Mouse (Mus musculus) MEL (cell line): ENCODE data around the gene C2.

Experiments used
- CTCF ChIP-seq, 3 experiments: IDR thresholded peaks in 2 of 3; conservative IDR thresholded peaks in 1 of 3; 2 replicates each; pipeline ENCODE4 v1.5.1; 2011 to 2012; ENCODE audit warnings: low read length in 3 of 3, low read depth in 2 of 3, mild to moderate bottlenecking in 2 of 3, improper control_type of control experiment in 1 of 3, inconsistent platforms in 1 of 3, mixed read lengths in 1 of 3, moderate library complexity in 1 of 3; ENCODE audit not compliant: control insufficient read depth in 1 of 3, insufficient read depth in 1 of 3, poor library complexity in 1 of 3, severe bottlenecking in 1 of 3
- E2F4 ChIP-seq: IDR thresholded peaks from 2 replicates; pipeline ENCODE4 v1.6.1; 2011; ENCODE audit warnings: low read depth, low read length, improper control_type of control experiment, borderline replicate concordance
- EP300 ChIP-seq, 2 experiments: IDR thresholded peaks; 2 replicates each; pipeline ENCODE4 v1.6.1; 2011; ENCODE audit warnings: improper control_type of control experiment in 2 of 2, low read length in 2 of 2, low read depth in 1 of 2, mild to moderate bottlenecking in 1 of 2
- HCFC1 ChIP-seq: IDR thresholded peaks from 2 replicates; pipeline ENCODE4 v1.6.1; 2012; ENCODE audit warnings: low read depth, mild to moderate bottlenecking, inconsistent platforms, low read length, improper control_type of control experiment, moderate library complexity
- JUND ChIP-seq: IDR thresholded peaks from 2 replicates; pipeline ENCODE4 v1.6.1; 2011; ENCODE audit warnings: low read depth, mild to moderate bottlenecking, improper control_type of control experiment, low read length
- KAT2A ChIP-seq: conservative IDR thresholded peaks from 2 replicates; pipeline ENCODE4 v1.6.1; 2012; ENCODE audit warnings: low read depth, low read length, improper control_type of control experiment, inconsistent platforms
- MAX ChIP-seq: IDR thresholded peaks from 2 replicates; pipeline ENCODE4 v1.6.1; 2011; ENCODE audit warnings: low read length, improper control_type of control experiment
- NELFE ChIP-seq: IDR thresholded peaks from 2 replicates; pipeline ENCODE4 v1.6.1; 2011; ENCODE audit warnings: low read depth, low read length, improper control_type of control experiment
- POLR2A ChIP-seq, 2 experiments: IDR thresholded peaks; 2 replicates each; pipeline ENCODE4 v1.6.1; 2011 to 2012; ENCODE audit warnings: low read length in 2 of 2, mild to moderate bottlenecking in 2 of 2, control low read depth in 1 of 2, improper control_type of control experiment in 1 of 2, low read depth in 1 of 2, moderate library complexity in 1 of 2; ENCODE audit not compliant: control insufficient read depth in 1 of 2, insufficient read depth in 1 of 2, poor library complexity in 1 of 2
- ZNF384 ChIP-seq: IDR thresholded peaks from 2 replicates; pipeline ENCODE4 v1.6.1; 2012; ENCODE audit warnings: low read depth, mild to moderate bottlenecking, inconsistent platforms, low read length, improper control_type of control experiment

- no peak for TF ChIP-seq POLR2A (IDR thresholded peaks at IDR 0.05; ENCODE audit: control insufficient read depth in 1 of 2, insufficient read depth in 1 of 2, low read depth in 1 of 2, low read length in 2 of 2, poor library complexity in 1 of 2)
- no peak for TF ChIP-seq NELFE
- TF ChIP-seq CTCF (IDR thresholded peaks at IDR 0.05 in 2 of 3, conservative IDR thresholded peaks at IDR 0.05 in 1 of 3; ENCODE audit: control insufficient read depth in 1 of 3, insufficient read depth in 1 of 3, low read depth in 2 of 3, low read length in 3 of 3, poor library complexity in 1 of 3, severe bottlenecking in 1 of 3), result no peak
- TF ChIP-seq JUND, result no peak
- TF ChIP-seq EP300 (IDR thresholded peaks at IDR 0.05; ENCODE audit: low read depth in 1 of 2, low read length in 2 of 2), result no peak
- TF ChIP-seq ZNF384, result no peak
- no peak for TF ChIP-seq KAT2A
- TF ChIP-seq HCFC1, result no peak
- TF ChIP-seq MAX, result no peak
- no peak for TF ChIP-seq E2F4
Measured at GRCm38 (mm10) chr17:34885615-34886014, 12.4 kb downstream of the C2 start.
